Mouse (Mus musculus) liver, embryonic 15.5 days (tissue): Measurements from ENCODE around the gene Rgl2. TPM values are rescaled to one million over a fixed set of nuclear protein-coding genes. Genes with fewer than 3 reads are reported as not detected.
"Not testable (repeated sequence)": the region's sequence is repeated elsewhere in the genome, so short reads cannot be mapped to it uniquely, and the experiment has no call there.

Source experiments
- ATAC-seq: fragments of 200-750 bp; cut with Nextera tagmentation; 2 replicates; pipeline ENCODE4 v1.8.0; 2017; ENCODE audit warnings: moderate number of reproducible peaks, mild to moderate bottlenecking, moderate library complexity; ENCODE audit not compliant: insufficient read depth
- H3K27ac ChIP-seq: fragments of 300-500 bp; sonication (generic); replicated peaks from 2 replicates; pipeline ENCODE4 v1.5.1; 2015; ENCODE audit warnings: mild to moderate bottlenecking, inconsistent platforms
- H3K27me3 ChIP-seq: fragments of 300-500 bp; sonication (generic); 2 replicates; pipeline ENCODE4 v1.6.1; 2015; ENCODE audit warnings: mild to moderate bottlenecking, inconsistent platforms
- H3K36me3 ChIP-seq: fragments of 300-500 bp; sonication (generic); replicated peaks from 2 replicates; pipeline ENCODE4 v1.6.1; 2015; ENCODE audit warnings: moderate library complexity, mild to moderate bottlenecking, inconsistent platforms
- H3K4me1 ChIP-seq: fragments of 300-500 bp; sonication (generic); replicated peaks from 2 replicates; pipeline ENCODE4 v1.6.1; 2015; ENCODE audit warnings: inconsistent platforms
- H3K4me2 ChIP-seq: fragments of 300-500 bp; sonication (generic); 2 replicates; pipeline ENCODE4 v1.6.1; 2015; ENCODE audit warnings: moderate library complexity, mild to moderate bottlenecking, inconsistent platforms
- H3K4me3 ChIP-seq: fragments of 300-500 bp; sonication (generic); replicated peaks from 2 replicates; pipeline ENCODE4 v1.5.1; 2015; ENCODE audit warnings: mild to moderate bottlenecking, inconsistent platforms
- H3K9ac ChIP-seq: fragments of 300-500 bp; sonication (generic); 2 replicates; pipeline ENCODE4 v1.6.1; 2015; ENCODE audit warnings: moderate library complexity, mild to moderate bottlenecking, inconsistent platforms
- H3K9me3 ChIP-seq: fragments of 300-500 bp; sonication (generic); replicated peaks from 2 replicates; pipeline ENCODE4 v1.6.1; 2016; ENCODE audit warnings: inconsistent platforms
- WGBS: fragments of 180-500 bp; shearing (Covaris S2); methylation state at CpG from one replicate; pipeline ENCODE4 v1.1.7; 2015; ENCODE audit warnings: mixed read lengths; ENCODE audit not compliant: insufficient replicate concordance; 5-methylcytosine and 5-hydroxymethylcytosine counted together
- microRNA-seq: library from miRNA; unstranded; fragments of <30 nt; microRNA quantifications from one replicate; pipeline ENCODE4, GENCODE M21; 2016
- polyA plus RNA-seq: library from polyadenylated mRNA; unstranded; fragments of >200 nt; fragmentation: Nextera tagmentation; extraction: Ambion mirVana; gene quantifications from 2 replicates; pipeline ENCODE4 v1.2.1, GENCODE M21; 2015

Gene Rgl2
- polyA plus RNA-seq, 1 experiment from 2014 or later, result 8.2 TPM

GRCm38 (mm10) chr17:33980181-33981035 lies 51.1 kb downstream of the Rgl2 start:
- H3K36me3 ChIP-seq, result no peaks in the 10 kb centered on the region
- ATAC-seq, result no peak
- no peak overlapping the region for H3K9ac ChIP-seq
- H3K27ac ChIP-seq, result peak overlapping the region; percentile 65; the same call in 1 of the 2 replicates
- WGBS, result 67% methylated on average over 19 of the region's 19 CpGs
- peaks cover 43% of the 10 kb centered on the region for H3K4me1 ChIP-seq
- H3K27me3 ChIP-seq, result peaks cover 39% of the 10 kb centered on the region
- H3K4me3 ChIP-seq, result no peak overlapping the region
- H3K9me3 ChIP-seq, result no peaks in the 10 kb centered on the region
- H3K4me2 ChIP-seq, result peak overlapping the region; percentile 84

- H3K27me3 ChIP-seq, result peaks cover 34% of the 10 kb centered on the region
- peak overlapping the region; percentile 84 for H3K4me2 ChIP-seq
- under 1% methylated on average over 27 of the region's 27 CpGs for WGBS
- peak; percentile 58 for ATAC-seq
- not testable (repeated sequence) for H3K36me3 ChIP-seq, H3K9me3 ChIP-seq
- H3K4me3 ChIP-seq, result peak overlapping the region; percentile 64
- H3K9ac ChIP-seq, result peak overlapping the region; percentile 40; the same call in 1 of the 2 replicates
- peak overlapping the region; percentile 72 for H3K27ac ChIP-seq
- peaks cover 43% of the 10 kb centered on the region for H3K4me1 ChIP-seq
Measured at GRCm38 (mm10) chr17:33981192-33981909, 52.0 kb downstream of the Rgl2 start.

- Histone ChIP-seq H3K27me3 (peaks cover 29% of the 10 kb centered on the region), H3K4me1 (peaks cover 43% of the 10 kb centered on the region), H3K4me3 (peak overlapping the region; percentile 64; the same call in 1 of the 2 replicates), H3K4me2 (peak overlapping the region; percentile 84)
- not testable (repeated sequence) for H3K9ac ChIP-seq, H3K27ac ChIP-seq, H3K36me3 ChIP-seq, ATAC-seq, H3K9me3 ChIP-seq
- 2% methylated on average over 8 of the region's 8 CpGs for WGBS
Measured at GRCm38 (mm10) chr17:33982136-33982535, 52.8 kb downstream of the Rgl2 start.

Small RNAs within 50 kb of the gene (microRNA-seq; reads per million reads assigned to microRNA genes)
- not detected for gene Gm27740

Other genes starting within 250 kb of the Rgl2 start
- gene Hnrnpm, start 242.7 kb upstream of the Rgl2 start, polyA plus RNA-seq, result 117 and 122 TPM in 2 replicates
- 274 and 311 TPM in 2 replicates for gene March2, start 210.9 kb upstream of the Rgl2 start, polyA plus RNA-seq
- 111 and 116 TPM in 2 replicates for gene Rab11b, start 169.0 kb upstream of the Rgl2 start, polyA plus RNA-seq
- 23.0 and 27.6 TPM in 2 replicates for gene Angptl4, start 147.7 kb upstream of the Rgl2 start, polyA plus RNA-seq
- 10.4 and 12.8 TPM in 2 replicates for gene Kank3, start 119.0 kb upstream of the Rgl2 start, polyA plus RNA-seq
- 356 and 444 TPM in 2 replicates for gene Rps28, start 105.0 kb upstream of the Rgl2 start, polyA plus RNA-seq
- gene Ndufa7, start 105.0 kb upstream of the Rgl2 start, polyA plus RNA-seq, result 240 and 251 TPM in 2 replicates
- gene Cd320, start 86.5 kb upstream of the Rgl2 start, polyA plus RNA-seq, result 14.4 and 14.7 TPM in 2 replicates
- not detected in 2 replicates for gene Gm7029, start 55.7 kb upstream of the Rgl2 start, polyA plus RNA-seq
- 7.5 and 8.3 TPM in 2 replicates for gene Kifc1, start 38.9 kb upstream of the Rgl2 start, polyA plus RNA-seq
- 0.35 and 0.38 TPM in 2 replicates for gene Platr17, start 24.4 kb upstream of the Rgl2 start, polyA plus RNA-seq
- 18.7 and 20.4 TPM in 2 replicates for gene Daxx, start 20.1 kb upstream of the Rgl2 start, polyA plus RNA-seq
- gene Tapbp, start 13.6 kb upstream of the Rgl2 start, polyA plus RNA-seq, result 33.3 and 35.7 TPM in 2 replicates
- gene Zbtb22, start 13.6 kb upstream of the Rgl2 start, polyA plus RNA-seq, result 8.2 and 9.8 TPM in 2 replicates
- gene Pfdn6, start 10.8 kb downstream of the Rgl2 start, polyA plus RNA-seq, result 89.6 and 96.8 TPM in 2 replicates
- gene Wdr46, start 11.1 kb downstream of the Rgl2 start, polyA plus RNA-seq, result 18.4 and 19.3 TPM in 2 replicates
- gene B3galt4, start 21.9 kb downstream of the Rgl2 start, polyA plus RNA-seq, result 2.4 and 2.5 TPM in 2 replicates
- gene Vps52, start 26.3 kb downstream of the Rgl2 start, polyA plus RNA-seq, result 23.3 and 24.6 TPM in 2 replicates
- gene Rps18, start 26.5 kb downstream of the Rgl2 start, polyA plus RNA-seq, result 939 and 1,010 TPM in 2 replicates
- gene H2-K1, start 70.8 kb downstream of the Rgl2 start, polyA plus RNA-seq, result 123 and 165 TPM in 2 replicates
- gene Ring1, start 95.1 kb downstream of the Rgl2 start, polyA plus RNA-seq, result 5.5 and 7.2 TPM in 2 replicates
- gene H2-Ke6, start 98.5 kb downstream of the Rgl2 start, polyA plus RNA-seq, result 30.7 and 37.0 TPM in 2 replicates
- gene Slc39a7, start 102.1 kb downstream of the Rgl2 start, polyA plus RNA-seq, result 56.3 and 68.5 TPM in 2 replicates
- 16.7 and 19.3 TPM in 2 replicates for gene Rxrb, start 102.3 kb downstream of the Rgl2 start, polyA plus RNA-seq
- gene Col11a2, start 109.9 kb downstream of the Rgl2 start, polyA plus RNA-seq, result 0.59 and 0.79 TPM in 2 replicates
- 0.17 and 0.40 TPM in 2 replicates for gene H2-Oa, start 162.8 kb downstream of the Rgl2 start, polyA plus RNA-seq
- 6.4 TPM in 2 replicates for gene H2-DMa, start 190.0 kb downstream of the Rgl2 start, polyA plus RNA-seq
- gene Brd2, start 193.1 kb downstream of the Rgl2 start, polyA plus RNA-seq, result 37.8 and 40.1 TPM in 2 replicates
- 0.54 and 1.0 TPM in 2 replicates for gene H2-DMb2, start 213.8 kb downstream of the Rgl2 start, polyA plus RNA-seq
- 1.6 and 1.7 TPM in 2 replicates for gene H2-DMb1, start 223.5 kb downstream of the Rgl2 start, polyA plus RNA-seq